Mouse (Mus musculus): Measurements from ENCODE around the gene Ebf1. TPM values are rescaled to one million over a fixed set of nuclear protein-coding genes. Genes with fewer than 3 reads are reported as not detected.

Gene Ebf1
- total and polyA plus RNA-seq, 2 experiments from 2014 or later = 27.1 to 30.0 TPM

GRCm38 (mm10) chr11:44681995-44682394, 64.9 kb downstream of the Ebf1 start:
- Histone ChIP-seq H3K4me1 (ENCODE audit: insufficient read depth, low read length) (no peaks in the 10 kb centered on the region), H3K27ac (ENCODE audit: low read depth, low read length) (no peak overlapping the region), H3K36me3 (ENCODE audit: insufficient read depth, low read length) (no peaks in the 10 kb centered on the region), H3K9me3 (ENCODE audit: low read length) (no peaks in the 10 kb centered on the region), H3K4me3 (ENCODE audit: low read depth, low read length) (no peak overlapping the region), H3K9ac (replicated peaks; ENCODE audit: low read length, poor library complexity, severe bottlenecking) (no peak overlapping the region), H3K4me2 (ENCODE audit: low read depth, low read length, poor library complexity, severe bottlenecking) (no peak overlapping the region), H3K27me3 (ENCODE audit: insufficient read depth, low read length) (no peaks in the 10 kb centered on the region)
- WGBS = 86% methylated on average over 4 of the region's 4 CpGs
- ATAC-seq (ENCODE audit: low FRiP score) (no peak), DNase-seq (ENCODE audit: low spot score) (peak; percentile 36)
- no peak for TF ChIP-seq CTCF (IDR thresholded peaks at IDR 0.05)

- Histone ChIP-seq H3K4me1 (ENCODE audit: insufficient read depth, low read length) (no peaks in the 10 kb centered on the region), H3K4me3 (ENCODE audit: low read depth, low read length) (no peak overlapping the region), H3K36me3 (ENCODE audit: insufficient read depth, low read length) (no peaks in the 10 kb centered on the region), H3K27me3 (ENCODE audit: insufficient read depth, low read length) (no peaks in the 10 kb centered on the region), H3K27ac (ENCODE audit: low read depth, low read length) (no peak overlapping the region), H3K4me2 (ENCODE audit: low read depth, low read length, poor library complexity, severe bottlenecking) (no peak overlapping the region), H3K9ac (replicated peaks; ENCODE audit: low read length, poor library complexity, severe bottlenecking) (no peak overlapping the region), H3K9me3 (ENCODE audit: low read length) (no peaks in the 10 kb centered on the region)
- DNase-seq (ENCODE audit: low spot score) = no peak
- no peak for TF ChIP-seq CTCF (IDR thresholded peaks at IDR 0.05)
- WGBS = 32% methylated on average over 18 of the region's 18 CpGs
- no peak for ATAC-seq (ENCODE audit: low FRiP score)
Observed at GRCm38 (mm10) chr11:44682703-44683539, 65.8 kb downstream of the Ebf1 start.

GRCm38 (mm10) chr11:44684486-44685076, 67.5 kb downstream of the Ebf1 start:
- no peak overlapping the region for H3K27ac ChIP-seq (ENCODE audit: low read depth, low read length)
- no peak for ATAC-seq (ENCODE audit: low FRiP score)
- no peak overlapping the region for H3K9ac ChIP-seq (replicated peaks; ENCODE audit: low read length, poor library complexity, severe bottlenecking)
- WGBS = 56% methylated on average over 20 of the region's 20 CpGs
- no peaks in the 10 kb centered on the region for H3K4me1 ChIP-seq (ENCODE audit: insufficient read depth, low read length)
- H3K4me3 ChIP-seq (ENCODE audit: low read depth, low read length) = no peak overlapping the region
- no peak overlapping the region for H3K4me2 ChIP-seq (ENCODE audit: low read depth, low read length, poor library complexity, severe bottlenecking)
- H3K36me3 ChIP-seq (ENCODE audit: insufficient read depth, low read length) = no peaks in the 10 kb centered on the region
- no peaks in the 10 kb centered on the region for H3K9me3 ChIP-seq (ENCODE audit: low read length)
- no peak for TF ChIP-seq CTCF (IDR thresholded peaks at IDR 0.05)
- DNase-seq (ENCODE audit: low spot score) = no peak
- H3K27me3 ChIP-seq (ENCODE audit: insufficient read depth, low read length) = no peaks in the 10 kb centered on the region

- DNase-seq (ENCODE audit: low spot score) (no peak), ATAC-seq (ENCODE audit: low FRiP score) (no peak)
- no peaks in the 10 kb centered on the region for H3K27me3 ChIP-seq (ENCODE audit: insufficient read depth, low read length)
- TF ChIP-seq CTCF (IDR thresholded peaks at IDR 0.05) = no peak
- H3K36me3 ChIP-seq (ENCODE audit: insufficient read depth, low read length) = no peaks in the 10 kb centered on the region
- no peak overlapping the region for H3K4me2 ChIP-seq (ENCODE audit: low read depth, low read length, poor library complexity, severe bottlenecking)
- 64% methylated on average over 3 of the region's 3 CpGs for WGBS
- no peak overlapping the region for H3K27ac ChIP-seq (ENCODE audit: low read depth, low read length)
- H3K4me3 ChIP-seq (ENCODE audit: low read depth, low read length) = no peak overlapping the region
- H3K9ac ChIP-seq (replicated peaks; ENCODE audit: low read length, poor library complexity, severe bottlenecking) = no peak overlapping the region
- no peaks in the 10 kb centered on the region for H3K4me1 ChIP-seq (ENCODE audit: insufficient read depth, low read length)
- H3K9me3 ChIP-seq (ENCODE audit: low read length) = no peaks in the 10 kb centered on the region
Observed at GRCm38 (mm10) chr11:44685129-44685528, 68.0 kb downstream of the Ebf1 start.

- ATAC-seq (ENCODE audit: low FRiP score) = no peak
- Histone ChIP-seq H3K27me3 (ENCODE audit: insufficient read depth, low read length) (no peaks in the 10 kb centered on the region), H3K4me3 (ENCODE audit: low read depth, low read length) (peak overlapping the region; percentile 12; the same call in 1 of the 2 replicates), H3K4me2 (ENCODE audit: low read depth, low read length, poor library complexity, severe bottlenecking) (peak overlapping the region; percentile 3; the same call in 1 of the 2 replicates), H3K4me1 (ENCODE audit: insufficient read depth, low read length) (no peaks in the 10 kb centered on the region), H3K27ac (ENCODE audit: low read depth, low read length) (no peak overlapping the region), H3K9me3 (ENCODE audit: low read length) (no peaks in the 10 kb centered on the region), H3K36me3 (ENCODE audit: insufficient read depth, low read length) (no peaks in the 10 kb centered on the region), H3K9ac (replicated peaks; ENCODE audit: low read length, poor library complexity, severe bottlenecking) (no peak overlapping the region)
- TF ChIP-seq CTCF (IDR thresholded peaks at IDR 0.05) = no peak
- 41% methylated on average over 21 of the region's 21 CpGs for WGBS
- no peak for DNase-seq (ENCODE audit: low spot score)
Observed at GRCm38 (mm10) chr11:44685911-44686361, 68.8 kb downstream of the Ebf1 start.

GRCm38 (mm10) chr11:44686378-44686777, 69.3 kb downstream of the Ebf1 start:
- Histone ChIP-seq H3K36me3 (ENCODE audit: insufficient read depth, low read length) (no peaks in the 10 kb centered on the region), H3K4me1 (ENCODE audit: insufficient read depth, low read length) (no peaks in the 10 kb centered on the region), H3K4me3 (ENCODE audit: low read depth, low read length) (no peak overlapping the region), H3K27ac (ENCODE audit: low read depth, low read length) (no peak overlapping the region), H3K27me3 (ENCODE audit: insufficient read depth, low read length) (no peaks in the 10 kb centered on the region), H3K9ac (replicated peaks; ENCODE audit: low read length, poor library complexity, severe bottlenecking) (no peak overlapping the region), H3K9me3 (ENCODE audit: low read length) (no peaks in the 10 kb centered on the region), H3K4me2 (ENCODE audit: low read depth, low read length, poor library complexity, severe bottlenecking) (no peak overlapping the region)
- no peak for TF ChIP-seq CTCF (IDR thresholded peaks at IDR 0.05)
- WGBS = 81% methylated on average over 12 of the region's 12 CpGs
- no peak for ATAC-seq (ENCODE audit: low FRiP score)
- no peak for DNase-seq (ENCODE audit: low spot score)

Measured in midbrain, postnatal 0 days (tissue).